Mouse (Mus musculus) urinary bladder, adult 18-20 months (tissue): Measurements from ENCODE around the gene Prkra.
A peak's percentile ranks its signal among the peaks of the same experiment; 100 is the strongest.

Experiments used
- DNase-seq, 2 experiments: peaks; one replicate each; pipeline ENCODE4 v3.0.0; 2022; ENCODE audit warnings: low spot score in 2 of 2, mixed read lengths in 2 of 2

The Prkra gene

DNA sequence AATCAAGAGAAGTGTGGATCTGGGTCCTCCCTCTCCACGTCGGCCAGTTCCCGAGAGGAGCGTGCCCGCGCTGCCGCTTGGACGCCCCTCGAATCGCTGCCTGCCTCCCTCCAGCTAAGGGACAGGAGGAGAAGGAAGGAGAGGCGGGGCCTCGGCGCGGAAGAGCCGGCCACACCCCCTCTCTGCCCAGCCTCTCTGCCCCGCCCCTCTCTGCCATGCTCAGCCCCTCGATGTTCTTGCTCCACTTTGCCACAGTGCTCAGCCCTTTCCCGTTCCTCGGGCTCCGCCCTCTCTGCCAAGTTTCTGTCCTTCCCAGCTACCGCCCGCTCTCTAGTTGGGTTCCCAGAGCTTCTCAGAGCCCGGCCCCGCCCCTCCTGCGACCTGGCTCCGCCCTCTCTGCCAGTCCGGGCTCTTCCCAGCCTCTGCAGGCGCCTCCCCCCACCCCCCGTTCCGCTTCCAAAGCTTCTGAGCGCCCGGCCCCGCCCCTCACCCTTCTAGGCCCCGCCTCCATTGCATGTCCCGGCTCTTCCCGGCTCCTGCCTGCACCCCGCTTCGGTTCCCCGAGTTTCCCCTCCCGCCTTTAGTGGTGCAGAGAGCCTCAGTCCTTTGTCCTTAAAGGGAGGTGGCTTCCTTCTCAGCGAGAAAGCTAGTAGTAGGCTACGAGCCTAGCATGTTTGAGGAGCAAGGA lies at the start of gene Prkra, which contains the start of gene Pjvk:
Gene Prkra (minus strand): TSS at position 133 of the 688 bp plus-strand sequence.
Gene Pjvk (plus strand): TSS at position 594 of the 688 bp plus-strand sequence.
- peak; percentile 96 for DNase-seq

DNA sequence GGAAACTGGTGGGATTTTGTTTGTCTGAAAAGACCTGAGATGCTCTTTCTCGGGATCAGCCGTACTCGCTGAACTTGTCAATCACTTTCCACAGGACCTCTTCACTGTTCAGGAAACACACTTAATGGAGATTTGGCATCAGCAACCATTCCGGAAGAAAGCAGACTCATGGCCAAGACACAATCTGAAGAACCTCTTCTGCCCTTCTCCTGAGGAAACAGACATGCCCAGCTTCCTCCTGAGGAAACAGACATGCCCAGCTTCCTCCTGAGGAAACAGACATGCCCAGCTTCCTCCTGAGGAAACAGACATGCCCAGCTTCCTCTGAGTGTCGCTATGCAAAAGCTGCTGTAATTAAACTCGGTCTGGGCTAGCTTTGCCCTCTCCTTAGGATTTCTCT lies 47.5 kb upstream of the Prkra start:
- no peak for DNase-seq

DNA sequence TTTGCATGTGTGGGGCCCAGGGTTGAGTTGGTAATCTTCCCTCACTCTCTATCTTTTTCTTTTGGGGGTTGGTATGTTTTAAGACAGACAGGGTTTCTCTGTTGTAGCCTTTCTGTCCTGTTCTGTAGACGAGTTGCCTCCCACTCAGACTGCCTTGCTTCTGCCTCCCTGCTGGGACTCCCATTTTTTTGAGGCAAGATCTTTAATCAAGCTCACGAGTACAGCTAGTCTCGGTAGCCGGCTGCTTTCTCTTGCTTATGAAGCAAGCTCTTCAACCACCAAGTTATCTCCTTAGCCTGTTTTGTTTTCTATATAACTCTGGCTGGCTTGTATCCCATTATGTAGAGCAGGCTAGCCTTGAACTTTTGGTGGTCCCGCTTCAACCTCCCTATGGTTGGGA lies 46.0 kb upstream of the Prkra start:
- no peak for DNase-seq

DNA sequence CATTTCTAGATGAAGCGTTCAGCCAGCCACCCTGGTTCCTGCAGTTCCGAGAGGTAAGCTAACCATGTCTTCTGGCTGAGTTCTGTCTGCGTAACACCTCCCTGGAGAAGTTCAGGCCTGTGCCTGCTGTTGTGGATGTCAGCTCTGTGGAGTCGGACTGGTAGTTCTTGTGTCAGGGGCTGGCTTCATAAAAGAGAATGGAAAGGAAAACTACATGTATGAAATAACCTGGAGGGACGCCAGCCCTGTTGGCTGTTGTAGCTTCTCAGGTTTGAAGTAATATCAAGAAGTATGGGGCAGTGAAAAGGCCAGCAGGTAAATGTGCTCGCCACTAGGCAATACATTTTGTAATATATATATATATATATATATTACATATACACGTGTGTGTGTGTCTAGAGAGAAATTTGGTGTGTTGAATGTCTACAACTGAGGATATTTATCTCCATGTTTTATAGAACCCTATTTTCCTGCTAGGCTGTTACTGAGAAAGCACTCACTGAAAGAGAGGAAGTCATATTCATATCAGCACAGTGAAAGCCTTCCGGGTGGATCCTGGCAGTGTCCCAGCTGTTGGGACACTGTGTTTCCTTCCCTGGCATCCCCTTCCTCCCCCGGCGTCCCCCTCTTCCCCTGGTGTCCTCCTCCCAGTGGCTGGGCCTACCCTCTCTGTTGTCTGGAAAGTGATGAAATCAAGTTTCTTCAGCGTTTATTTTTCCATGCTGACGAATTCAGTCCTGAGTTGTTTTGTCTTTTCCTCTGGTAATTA lies 42.8 kb upstream of the Prkra start:
- no peak for DNase-seq

DNA sequence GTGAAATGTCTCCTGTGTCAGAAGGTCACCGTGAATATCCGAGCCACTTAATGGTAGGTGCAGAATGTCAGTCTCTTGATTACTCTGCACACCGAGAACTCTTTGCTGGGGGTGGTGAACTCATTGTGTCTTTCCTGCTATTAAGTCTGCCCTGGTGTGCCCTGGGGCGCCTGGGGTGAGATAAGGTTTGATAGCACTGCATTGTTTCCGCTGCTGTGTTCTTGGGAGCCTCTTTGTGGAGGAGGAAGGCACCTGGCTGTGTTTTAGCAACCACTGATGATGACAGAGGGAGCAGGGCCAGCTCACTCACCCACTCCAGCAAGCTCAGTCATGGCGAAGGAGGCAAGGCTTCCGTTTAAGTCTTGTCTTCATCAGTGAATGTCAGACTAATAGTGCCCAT lies 40.3 kb upstream of the Prkra start:
- DNase-seq: no peak

DNA sequence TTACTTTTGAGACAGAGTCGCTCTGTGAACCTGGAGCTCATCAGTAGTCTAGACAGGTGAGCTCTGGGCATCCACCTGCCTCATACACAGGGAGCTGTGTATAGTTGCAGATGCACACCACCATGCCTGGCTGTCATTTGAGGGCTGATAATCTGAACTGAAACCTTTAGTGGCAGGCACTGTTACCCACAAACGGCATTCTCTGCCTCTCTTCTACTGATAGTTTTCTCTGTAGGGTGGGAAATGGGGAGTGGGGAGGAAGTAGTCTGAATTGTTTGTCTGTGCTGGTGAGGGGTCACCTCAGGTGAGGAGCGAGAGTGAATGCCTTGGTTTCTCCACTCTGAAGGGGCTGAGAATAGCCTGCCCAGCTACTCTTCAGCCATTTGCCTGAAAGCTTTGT lies 39.8 kb upstream of the Prkra start:
- DNase-seq: no peak

DNA sequence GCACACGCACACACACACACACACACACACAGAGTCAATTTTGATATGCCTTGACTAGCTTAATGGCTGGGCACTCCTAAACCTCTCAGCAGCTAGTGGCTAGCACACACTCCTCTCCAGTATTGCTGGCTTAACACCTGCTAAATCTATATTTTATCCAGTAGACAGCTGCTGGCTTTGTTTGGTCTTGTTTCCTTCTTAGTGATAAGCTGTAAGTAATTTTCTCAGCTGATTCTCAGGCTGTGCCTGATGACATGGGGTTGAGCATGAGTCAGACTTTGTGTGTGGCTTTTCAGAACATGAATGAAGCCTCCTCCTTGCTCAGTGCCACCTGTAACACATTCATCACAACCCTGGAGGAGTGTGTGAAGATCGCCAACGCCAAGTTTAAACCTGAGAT lies 39.2 kb upstream of the Prkra start:
- no peak for DNase-seq

DNA sequence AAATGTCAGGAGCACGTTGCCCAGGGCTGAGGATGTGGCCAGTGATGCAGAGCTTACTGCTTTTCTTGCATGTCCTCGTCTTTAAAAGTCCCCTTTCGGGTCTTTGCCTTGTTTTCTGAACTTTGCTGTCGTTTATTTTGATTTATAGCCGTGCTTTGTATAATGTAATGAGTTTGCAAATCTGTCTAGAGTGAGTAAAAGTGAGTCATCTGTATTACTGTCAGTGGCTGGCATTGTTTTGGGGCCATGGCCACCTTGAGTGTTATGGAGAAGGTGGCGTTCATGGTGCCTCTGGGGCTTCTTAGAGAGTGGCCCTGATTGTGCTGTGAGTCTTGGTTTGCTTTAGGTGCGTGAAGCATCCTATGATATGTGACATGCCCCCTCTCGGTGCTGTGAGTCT lies 34.5 kb upstream of the Prkra start:
- no peak for DNase-seq

DNA sequence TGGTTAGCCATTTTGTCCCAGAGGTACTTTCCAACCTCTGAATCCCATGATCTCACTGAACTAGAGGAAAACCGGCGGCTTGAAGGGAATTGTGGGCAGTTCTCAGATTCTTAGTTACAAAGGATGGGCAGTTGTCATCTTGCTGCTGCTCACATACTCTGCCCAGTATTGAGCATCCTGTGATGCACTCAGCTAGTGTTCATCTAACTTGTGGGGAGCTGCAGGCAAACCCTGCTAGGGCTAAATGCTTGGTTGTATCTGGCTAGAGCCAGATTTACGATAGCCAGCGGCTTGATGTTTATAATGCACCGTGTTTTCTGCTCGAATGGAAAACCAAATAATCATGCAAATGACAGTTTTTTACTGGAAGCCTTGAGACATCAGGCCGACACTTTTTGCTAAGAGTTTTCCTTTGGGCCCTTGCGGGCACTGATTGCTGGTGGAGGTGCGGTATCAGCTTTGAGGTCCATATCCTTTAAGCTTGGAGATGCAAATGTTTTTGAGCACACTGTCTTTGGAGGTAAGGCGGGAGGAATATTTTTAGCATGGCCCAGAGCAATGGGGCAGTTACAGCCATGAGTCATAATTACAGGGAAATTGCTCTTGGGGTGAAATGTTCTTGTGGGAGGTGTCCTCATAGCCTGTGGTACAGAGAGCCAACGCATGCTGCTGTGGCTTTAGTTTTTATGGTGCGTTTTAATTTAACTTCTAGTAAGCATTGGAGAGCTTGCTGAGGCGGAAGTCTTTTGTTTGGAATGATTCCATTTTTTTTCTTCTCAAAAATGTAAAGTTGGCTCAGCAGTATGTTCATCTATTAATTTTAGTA lies 28.8 kb upstream of the Prkra start:
- DNase-seq: no peak

DNA sequence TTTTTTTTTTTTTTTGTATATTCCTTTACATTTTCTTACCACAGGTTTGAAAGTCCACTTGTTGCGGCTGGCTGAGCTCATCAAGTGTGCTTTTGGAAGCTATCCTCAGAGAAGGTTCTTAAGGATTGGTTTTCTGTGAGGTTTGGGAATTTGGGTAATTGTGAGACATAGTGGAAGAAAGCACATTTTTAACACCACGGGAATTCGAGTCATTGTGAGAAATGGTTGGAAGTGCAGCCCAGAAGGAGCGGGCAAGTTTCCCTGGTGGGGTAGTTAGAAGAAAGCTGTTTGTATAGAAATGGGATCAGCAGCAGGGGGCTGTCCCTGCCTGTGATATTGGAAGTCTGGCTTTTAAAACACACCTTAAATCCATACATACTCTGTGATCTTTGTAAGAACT lies 28.1 kb upstream of the Prkra start:
- DNase-seq: no peak

DNA sequence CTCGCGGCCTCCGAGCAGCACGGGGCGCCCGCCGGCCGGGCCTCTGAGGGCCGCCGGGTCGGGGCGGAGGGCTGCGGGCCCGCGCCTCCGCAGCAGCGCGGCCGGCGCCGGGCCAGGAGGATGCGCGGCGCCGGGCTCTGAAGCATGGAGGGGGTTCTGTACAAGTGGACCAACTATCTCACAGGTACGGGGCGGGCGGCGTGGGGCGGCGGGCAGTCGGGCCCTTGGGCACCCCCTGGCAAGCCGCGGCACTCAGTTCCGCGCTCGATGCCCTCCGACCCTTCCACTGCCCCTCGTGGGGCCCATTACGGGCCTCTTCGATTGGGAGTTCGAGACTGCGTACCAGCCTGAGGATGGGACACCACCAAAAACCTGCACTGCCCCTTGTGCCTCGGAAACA lies 27.6 kb upstream of the Prkra start:
- no peak for DNase-seq

DNA sequence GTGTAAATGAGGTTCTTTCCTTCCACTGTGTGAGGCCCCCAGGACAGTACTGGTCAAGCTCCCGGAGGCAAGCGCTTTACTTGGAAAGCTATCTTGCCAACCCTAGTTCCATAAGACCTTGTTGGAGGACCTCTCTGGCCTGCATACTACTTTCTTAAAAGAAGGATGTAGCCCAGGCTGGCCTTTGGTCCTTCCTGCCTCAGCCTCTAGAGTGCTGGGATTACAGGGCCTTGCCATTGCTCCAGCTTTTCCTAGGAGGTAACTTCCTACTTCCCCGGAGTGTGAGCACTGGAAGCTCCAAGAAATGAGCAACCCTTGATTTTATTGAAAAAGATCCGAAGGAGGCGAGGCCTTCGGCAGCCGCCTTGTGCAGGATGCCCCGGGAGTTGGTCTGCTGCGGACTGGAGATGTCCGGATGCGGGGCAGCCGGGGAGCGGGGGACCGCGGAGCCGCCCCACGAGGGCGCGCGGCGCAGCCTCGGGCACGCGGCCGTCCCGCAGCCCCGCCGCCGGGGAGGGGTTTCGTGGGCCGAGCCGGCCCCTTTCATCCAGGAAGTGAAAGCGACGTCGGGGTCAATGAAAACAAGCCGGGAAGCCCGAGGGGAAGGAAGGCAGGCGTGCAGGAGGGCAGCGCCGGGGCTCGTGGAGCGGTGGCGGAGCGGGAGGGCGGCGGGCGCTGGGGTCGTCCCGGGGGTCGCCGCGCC lies 27.1 kb upstream of the Prkra start, which contains the start of gene Plekha3:
Gene Plekha3 (plus strand): TSS at position 557 of the 703 bp plus-strand sequence.
- DNase-seq: peak; percentile 79 to 81

DNA sequence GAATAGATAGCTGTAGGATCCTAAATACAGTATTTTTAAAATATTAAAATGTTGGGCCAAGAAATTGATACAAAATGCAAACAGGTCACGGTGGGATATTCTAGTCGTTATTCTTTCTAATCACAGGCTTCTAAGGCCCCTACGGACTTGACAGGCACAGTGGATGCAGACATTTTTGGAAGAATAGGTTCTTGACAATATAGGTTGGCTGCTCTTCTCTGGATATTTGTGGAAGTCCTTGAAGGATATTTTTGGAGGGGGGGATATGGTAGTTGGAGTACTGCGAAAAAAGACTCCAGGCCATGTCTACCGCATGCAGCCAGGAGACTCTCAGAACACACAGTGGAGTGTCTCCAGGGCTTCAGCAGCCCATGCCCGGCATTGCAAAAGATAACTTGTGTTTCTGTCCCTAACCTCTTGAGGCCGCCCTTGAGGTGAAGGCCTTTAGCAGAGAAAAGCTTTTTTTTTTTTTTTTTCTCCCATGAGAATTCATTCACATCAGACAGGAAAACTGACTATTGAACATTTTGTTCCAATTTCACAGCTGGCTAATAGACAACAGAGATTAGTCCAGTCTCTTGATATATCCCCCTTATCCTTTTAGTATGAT lies 25.8 kb upstream of the Prkra start:
- peak in 1 of 2 experiments; percentile 22 for DNase-seq

DNA sequence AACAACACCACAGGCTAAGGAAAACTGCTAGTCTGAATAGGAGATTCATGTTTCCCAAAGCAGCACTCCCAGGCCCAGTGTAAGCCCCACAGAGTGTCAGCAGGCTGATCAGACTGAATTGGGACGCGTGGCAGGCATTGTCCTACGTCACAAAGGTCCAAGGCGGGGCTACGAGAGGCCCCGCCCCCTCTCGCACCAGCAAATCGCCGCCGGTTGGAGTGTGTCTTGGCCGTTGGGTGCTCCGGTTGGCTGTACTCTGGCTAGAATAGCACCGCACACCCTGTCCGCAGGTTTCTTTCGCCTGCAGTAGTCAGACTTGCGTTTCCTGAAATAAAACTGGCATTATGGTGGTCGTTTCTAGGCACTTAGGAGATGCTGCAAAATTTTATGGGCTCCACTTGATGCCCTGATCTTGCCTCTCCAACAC lies 25.2 kb upstream of the Prkra start, which contains the start of gene Fkbp7:
Gene Fkbp7 (minus strand): TSS at position 151 of the 427 bp plus-strand sequence.
- peak; percentile 80 to 84 for DNase-seq

DNA sequence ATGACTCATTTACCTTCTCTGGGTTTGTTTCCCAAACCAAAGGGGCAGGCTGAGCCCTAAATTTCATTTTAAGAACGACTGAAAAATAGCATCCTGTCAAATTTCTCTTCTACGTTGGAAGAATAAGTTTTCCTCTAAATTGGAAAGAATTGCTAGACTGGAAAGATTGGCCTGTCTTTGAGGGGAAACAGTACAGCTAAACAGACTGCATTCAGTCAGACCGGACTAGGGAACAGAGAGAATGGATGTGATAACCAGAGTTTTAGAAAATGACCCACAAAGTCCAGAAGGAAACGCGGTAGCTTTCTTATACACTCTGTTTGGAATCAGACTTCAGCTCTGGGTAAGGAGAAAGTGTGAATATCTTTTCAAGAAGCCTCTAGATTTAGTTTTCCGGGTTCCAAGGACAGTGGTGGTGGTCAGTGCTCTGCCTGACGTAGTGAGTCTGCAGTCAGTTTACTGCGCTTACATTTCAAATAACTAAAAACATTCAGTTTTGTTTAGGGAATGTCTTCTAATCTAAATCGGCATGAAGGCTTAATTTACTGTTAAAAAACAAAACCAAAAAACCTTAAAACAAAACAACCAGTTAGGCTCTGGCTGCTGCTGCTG lies 24.4 kb upstream of the Prkra start:
- no peak for DNase-seq

DNA sequence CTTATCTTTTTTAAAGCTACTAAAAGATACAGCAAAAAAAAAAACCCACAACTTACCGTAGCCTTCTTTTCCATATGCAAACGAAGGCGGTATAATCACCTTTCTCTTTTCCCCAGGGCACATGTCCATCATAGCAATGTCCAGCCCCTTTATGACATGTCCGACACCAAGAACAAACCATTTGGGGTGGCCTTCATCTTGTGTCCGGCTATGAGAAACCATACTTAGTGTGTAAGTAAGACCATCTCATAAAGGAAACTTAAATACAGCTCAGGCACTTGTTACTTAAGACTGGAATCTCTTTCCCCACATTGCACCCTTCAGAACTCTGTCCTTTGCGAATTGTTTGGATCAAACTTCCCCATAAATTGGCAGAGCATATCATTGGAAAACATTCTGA lies 23.8 kb upstream of the Prkra start:
- no peak for DNase-seq

DNA sequence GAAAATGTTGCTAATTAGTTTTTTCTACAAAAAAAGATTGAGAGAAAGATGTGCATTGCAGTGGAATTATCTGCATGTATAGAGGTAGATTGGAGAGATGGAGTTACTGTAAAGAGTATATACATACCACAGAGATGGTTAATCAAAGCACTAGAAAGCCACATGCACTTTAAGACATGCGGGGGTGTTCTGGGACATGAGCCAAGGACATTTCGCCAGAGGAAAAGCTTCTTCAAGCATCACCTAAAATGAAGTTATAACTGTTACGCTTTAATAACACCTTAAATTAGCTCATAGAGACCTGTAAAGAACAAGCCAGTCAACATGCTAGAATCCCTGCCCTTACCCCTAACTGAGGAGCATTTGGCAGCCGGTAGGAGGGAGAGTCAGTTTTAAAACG lies 19.4 kb upstream of the Prkra start:
- DNase-seq: no peak

DNA sequence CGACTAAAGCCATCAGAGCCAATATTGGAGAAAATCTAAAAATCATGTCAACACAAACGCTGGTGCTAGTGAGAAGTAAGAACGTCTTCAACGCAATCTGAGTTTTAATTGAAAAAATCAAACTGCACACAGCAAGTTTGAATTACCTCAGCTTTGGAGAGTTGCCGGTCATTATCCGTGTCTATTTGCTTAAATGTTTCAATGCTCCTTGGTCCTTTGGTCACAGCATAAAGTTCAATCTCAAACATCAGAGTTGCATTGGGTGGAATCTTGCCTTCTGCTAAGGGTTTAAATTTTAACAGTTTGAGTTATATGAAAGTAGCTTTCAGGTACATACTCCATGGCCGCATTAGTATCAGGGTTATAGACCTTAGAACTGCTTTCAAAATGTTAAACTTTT lies 17.7 kb upstream of the Prkra start:
- DNase-seq: no peak

DNA sequence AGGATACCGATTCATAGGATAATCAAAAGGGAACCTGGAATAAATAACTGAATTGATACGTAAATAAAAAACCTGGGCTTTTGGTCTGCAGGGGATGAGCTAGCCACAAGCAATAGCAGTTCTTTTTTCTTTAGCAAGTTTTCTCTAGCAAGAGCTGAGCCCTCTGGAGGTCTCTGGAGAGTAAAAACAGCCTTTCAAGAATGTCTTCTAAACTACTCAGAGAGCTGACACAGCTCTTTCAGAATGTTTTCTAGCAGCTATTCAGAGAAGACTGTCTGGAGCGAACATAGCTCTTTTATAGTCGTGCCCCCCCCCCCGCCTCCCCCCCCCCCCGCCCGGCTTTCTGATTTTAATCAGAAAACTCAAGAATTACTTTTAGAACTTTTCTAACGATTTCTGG lies 11.6 kb upstream of the Prkra start:
- DNase-seq: no peak

DNA sequence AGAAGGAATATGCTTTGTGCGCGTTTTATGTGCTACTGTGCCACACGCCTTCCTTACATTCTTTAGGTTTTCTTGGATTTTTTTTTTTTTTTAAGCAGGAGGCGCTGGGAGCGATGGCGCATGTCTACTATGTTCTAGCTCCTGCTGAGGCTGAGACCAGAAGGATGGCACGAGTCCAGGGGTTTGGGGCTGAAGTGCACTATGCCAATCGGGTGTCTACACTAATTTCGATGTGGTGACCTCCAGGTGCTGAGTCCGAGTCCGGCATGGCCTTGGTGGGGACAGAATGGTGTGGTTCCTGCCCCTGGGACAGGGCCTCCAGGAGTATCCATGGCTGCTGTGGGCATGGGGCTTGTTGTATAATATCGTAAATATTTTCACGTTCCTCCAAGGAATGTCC lies 10.7 kb upstream of the Prkra start:
- no peak for DNase-seq

DNA sequence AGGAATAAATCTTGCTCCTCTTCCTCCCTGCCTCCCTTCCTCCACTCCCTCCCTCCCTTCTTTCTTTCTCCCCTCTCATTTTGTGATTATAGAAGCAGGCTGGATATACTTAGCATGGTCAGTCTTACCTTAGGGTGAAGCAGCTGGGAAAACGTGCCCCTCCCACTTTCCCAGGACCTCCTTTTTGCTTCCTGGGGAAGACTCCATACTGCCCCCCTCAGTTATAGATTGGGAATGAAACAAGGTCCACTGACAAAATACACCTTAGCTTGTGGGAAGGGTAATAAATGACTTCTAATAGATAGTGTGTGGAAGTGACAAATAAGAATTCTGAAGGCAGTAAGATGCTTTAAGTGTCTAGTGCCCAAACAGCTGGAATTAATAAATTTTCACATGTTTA lies 8.2 kb upstream of the Prkra start:
- no peak for DNase-seq
